Mouse (Mus musculus) liver, adult 2 months (tissue): ENCODE measurements around the gene Chad. TPM values are rescaled to one million over a fixed set of nuclear protein-coding genes. Genes with fewer than 3 reads are reported as not detected.
A peak's percentile ranks its signal among the peaks of the same experiment; 100 is the strongest.

Experiments
- DNase-seq: peaks from one replicate; pipeline ENCODE4 v3.0.0-alpha.2; 2011; ENCODE audit warnings: low read depth, low spot score; ENCODE audit errors: extremely low read depth
- H3K27ac ChIP-seq: fragments of 200-500 bp; replicated peaks from 2 replicates; pipeline ENCODE4 v1.5.1; 2012; ENCODE audit warnings: low read depth, mild to moderate bottlenecking, control low read depth, inconsistent platforms, low read length; ENCODE audit not compliant: insufficient read depth
- H3K27me3 ChIP-seq: fragments of 200-500 bp; 2 replicates; pipeline ENCODE4 v1.6.1; 2012; ENCODE audit warnings: mild to moderate bottlenecking, moderate library complexity, low read length, inconsistent platforms; ENCODE audit not compliant: control insufficient read depth, insufficient read depth
- H3K36me3 ChIP-seq: fragments of 200-500 bp; 2 replicates; pipeline ENCODE4 v1.6.1; 2012; ENCODE audit warnings: low read length, inconsistent platforms; ENCODE audit not compliant: control insufficient read depth, insufficient read depth
- H3K4me1 ChIP-seq: fragments of 200-500 bp; 2 replicates; pipeline ENCODE4 v1.6.1; 2011; ENCODE audit warnings: low read length; ENCODE audit not compliant: control insufficient read depth, insufficient read depth
- H3K4me3 ChIP-seq: fragments of 200-500 bp; 2 replicates; pipeline ENCODE4 v1.5.1; 2011; ENCODE audit warnings: low read depth, mild to moderate bottlenecking, control low read depth, low read length, moderate library complexity; ENCODE audit not compliant: insufficient read depth
- H3K79me2 ChIP-seq: fragments of 200-500 bp; 2 replicates; pipeline ENCODE4 v1.6.1; 2012; ENCODE audit warnings: inconsistent platforms, mild to moderate bottlenecking, low read length, moderate library complexity; ENCODE audit not compliant: control insufficient read depth, insufficient read depth
- H3K9ac ChIP-seq: fragments of 200-500 bp; 2 replicates; pipeline ENCODE4 v1.6.1; 2012; ENCODE audit warnings: low read depth, mild to moderate bottlenecking, control low read depth, inconsistent platforms, low read length
- CTCF ChIP-seq: fragments of 200-500 bp; IDR thresholded peaks from 2 replicates; pipeline ENCODE4 v1.5.1; 2011; ENCODE audit warnings: low read depth, low read length, control low read depth
- POLR2A ChIP-seq: fragments of 200-500 bp; IDR thresholded peaks from 2 replicates; pipeline ENCODE4 v1.6.1; 2011; ENCODE audit warnings: low read length, control low read depth; ENCODE audit not compliant: insufficient read depth; ENCODE audit errors: extremely low read depth
- WGBS: fragments of 180-500 bp; shearing (Covaris S2); methylation state at CpG from one replicate; pipeline ENCODE4 v1.1.7; 2018; 5-methylcytosine and 5-hydroxymethylcytosine counted together
- polyA plus RNA-seq: library from polyadenylated mRNA; depleted of rRNA; stranded (reverse); fragments of >200 nt; gene quantifications from 2 replicates; pipeline ENCODE4 v1.2.3, GENCODE M21; 2012
- total RNA-seq: library from RNA; depleted of rRNA; stranded (reverse); fragments of >200 nt; gene quantifications from 2 replicates; pipeline ENCODE4 v1.2.3, GENCODE M21; 2014

Chad gene
- total and polyA plus RNA-seq, 2 experiments = not detected

DNA sequence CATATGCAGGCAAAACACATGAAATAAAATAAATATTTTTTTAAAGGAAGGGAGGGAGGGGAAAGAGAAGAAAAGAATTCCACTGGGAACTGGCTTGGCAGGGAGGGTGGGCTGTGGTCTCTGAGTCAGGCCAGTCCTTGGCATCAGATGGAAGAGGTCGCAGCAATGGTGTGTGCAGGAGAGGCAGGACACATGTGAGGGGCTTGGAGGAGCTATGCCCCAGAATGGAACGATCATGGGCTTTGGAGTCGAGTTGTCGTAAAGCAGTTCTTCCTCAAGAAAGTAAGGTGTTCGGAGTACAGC is 14.5 kb upstream of the Chad start:
- H3K9ac ChIP-seq = no peak overlapping the region
- H3K27me3 ChIP-seq = no peaks in the 10 kb centered on the region
- TF ChIP-seq POLR2A (no peak), CTCF (no peak)
- 84% methylated on average over 5 of the region's 5 CpGs for WGBS
- peaks cover 5% of the 10 kb centered on the region; the same call in 1 of the 2 replicates for H3K4me1 ChIP-seq
- H3K79me2 ChIP-seq = no peaks in the 10 kb centered on the region
- H3K4me3 ChIP-seq = no peak overlapping the region
- H3K27ac ChIP-seq = no peak overlapping the region
- DNase-seq = no peak
- H3K36me3 ChIP-seq = peaks cover 10% of the 10 kb centered on the region; the same call in 1 of the 2 replicates

- TF ChIP-seq POLR2A (no peak), CTCF (no peak)
- peaks cover 35% of the 10 kb centered on the region; the same call in 1 of the 2 replicates for H3K36me3 ChIP-seq
These were observed 6.6 kb upstream of the Chad start for GRCm38 (mm10) chr11:94558226-94558625.

DNA sequence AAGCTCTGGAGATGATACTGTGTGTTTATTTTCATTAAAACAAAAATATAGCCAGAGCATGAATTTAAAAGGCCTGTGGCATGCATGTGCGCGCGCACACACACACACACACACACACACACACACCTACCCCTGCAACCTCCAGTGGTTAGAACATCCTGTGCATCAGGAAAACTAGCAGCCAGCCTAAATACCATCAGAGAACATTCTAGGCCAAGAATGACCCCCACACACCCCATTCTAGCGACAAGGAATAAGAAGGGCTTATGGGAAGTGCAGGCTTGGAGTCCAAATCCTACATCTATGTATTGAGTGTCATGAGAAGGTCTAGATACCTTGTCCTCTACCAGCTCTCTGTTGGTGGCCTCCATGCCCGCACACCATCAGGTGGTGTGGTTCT is 1.5 kb upstream of the Chad start:
- H3K4me1 ChIP-seq = no peaks in the 10 kb centered on the region
- DNase-seq = no peak
- no peak overlapping the region for H3K27ac ChIP-seq
- no peak overlapping the region for H3K9ac ChIP-seq
- H3K27me3 ChIP-seq = no peaks in the 10 kb centered on the region
- H3K36me3 ChIP-seq = peaks cover 21% of the 10 kb centered on the region; the same call in 1 of the 2 replicates
- TF ChIP-seq POLR2A (no peak), CTCF (no peak)
- 93% methylated on average over 5 of the region's 5 CpGs for WGBS
- H3K79me2 ChIP-seq = no peaks in the 10 kb centered on the region
- no peak overlapping the region for H3K4me3 ChIP-seq

More at GRCm38 (mm10) chr11:94558226-94558625, 6.6 kb upstream of the Chad start:
- Histone ChIP-seq H3K79me2 (no peaks in the 10 kb centered on the region), H3K4me1 (no peaks in the 10 kb centered on the region), H3K9ac (no peak overlapping the region), H3K27ac (no peak overlapping the region), H3K4me3 (no peak overlapping the region), H3K27me3 (no peaks in the 10 kb centered on the region)
- no peak for DNase-seq
- WGBS = 93% methylated on average over 3 of the region's 3 CpGs

GRCm38 (mm10) chr11:94563821-94564220 is 1.0 kb upstream of the Chad start:
- H3K27ac ChIP-seq = no peak overlapping the region
- peaks cover 18% of the 10 kb centered on the region; the same call in 1 of the 2 replicates for H3K36me3 ChIP-seq
- no peak for DNase-seq
- H3K79me2 ChIP-seq = no peaks in the 10 kb centered on the region
- no peak overlapping the region for H3K9ac ChIP-seq
- whole genome bisulfite sequencing = 66% methylated on average over 5 of the region's 5 CpGs
- no peaks in the 10 kb centered on the region for H3K4me1 ChIP-seq
- no peak for TF ChIP-seq CTCF
- no peak for TF ChIP-seq POLR2A
- H3K27me3 ChIP-seq = no peaks in the 10 kb centered on the region
- no peak overlapping the region for H3K4me3 ChIP-seq

- Histone ChIP-seq H3K27me3 (no peaks in the 10 kb centered on the region), H3K79me2 (no peaks in the 10 kb centered on the region), H3K36me3 (peaks cover 20% of the 10 kb centered on the region), H3K4me3 (no peak overlapping the region), H3K27ac (no peak overlapping the region), H3K4me1 (no peaks in the 10 kb centered on the region), H3K9ac (no peak overlapping the region)
- no peak for TF ChIP-seq POLR2A
- TF ChIP-seq CTCF = no peak
- 84% methylated on average over 16 of the region's 16 CpGs for WGBS
- no peak for DNase-seq
These were observed 268 bp downstream of the Chad start for GRCm38 (mm10) chr11:94565151-94565479.

- H3K4me1 ChIP-seq = no peaks in the 10 kb centered on the region
- peaks cover 31% of the 10 kb centered on the region for H3K36me3 ChIP-seq
- H3K4me3 ChIP-seq = no peak overlapping the region
- peak; percentile 68 for DNase-seq
- TF ChIP-seq POLR2A (no peak), CTCF (no peak)
- 31% methylated on average over 6 of the region's 6 CpGs for WGBS
- no peak overlapping the region for H3K9ac ChIP-seq
- H3K79me2 ChIP-seq = no peaks in the 10 kb centered on the region
- H3K27ac ChIP-seq = no peak overlapping the region
- no peaks in the 10 kb centered on the region for H3K27me3 ChIP-seq
These were observed 1.7 kb downstream of the Chad start for GRCm38 (mm10) chr11:94566534-94566933.
